Mouse (Mus musculus): Measurements from ENCODE around the gene Zdhhc14.

DNA sequence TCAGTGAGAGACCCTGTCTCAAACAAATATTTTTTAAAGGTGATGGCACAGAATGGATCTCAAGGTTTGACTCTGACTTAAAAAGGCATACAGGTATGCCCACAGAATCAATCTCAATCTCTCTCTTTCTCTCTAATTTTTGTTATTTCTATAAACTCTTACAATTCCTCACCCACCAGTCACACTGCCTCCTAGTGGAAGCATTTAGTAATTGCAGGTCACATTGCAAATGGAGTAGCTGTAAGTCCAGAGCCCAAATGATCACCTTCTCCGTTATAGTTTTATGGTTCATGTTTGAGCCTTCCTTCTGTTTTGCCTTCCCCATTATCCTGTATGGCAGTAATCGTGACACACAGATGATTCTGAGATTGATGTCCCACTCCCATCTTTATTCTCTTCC is 230.4 kb downstream of the Zdhhc14 start:
- TF ChIP-seq CEBPB (IDR thresholded peaks at IDR 0.05; ENCODE audit: insufficient read depth, poor library complexity, severe bottlenecking), result no peak
- TF ChIP-seq MYOD1 (IDR thresholded peaks at IDR 0.05; ENCODE audit: control insufficient read depth in 1 of 3, insufficient read length in 2 of 3, low read depth in 2 of 3), result no peak
- no peak for TF ChIP-seq E2F4 (IDR thresholded peaks at IDR 0.05; ENCODE audit: insufficient read depth)
- no peak for TF ChIP-seq POLR2A (IDR thresholded peaks at IDR 0.05; ENCODE audit: insufficient read length, low read depth)
- no peak for TF ChIP-seq MAX (IDR thresholded peaks at IDR 0.05; ENCODE audit: low read depth)
- TF ChIP-seq USF1 (IDR thresholded peaks at IDR 0.05; ENCODE audit: low read depth), result no peak
- TF ChIP-seq TCF12 (IDR thresholded peaks at IDR 0.05; ENCODE audit: insufficient read depth, poor library complexity, severe bottlenecking), result no peak
- no peak for TF ChIP-seq REST (IDR thresholded peaks at IDR 0.05; ENCODE audit: insufficient read depth, insufficient read length)
